Mouse (Mus musculus): ENCODE data around the gene Ankmy1.

- no peak for TF ChIP-seq RCOR1 (conservative IDR thresholded peaks at IDR 0.05; ENCODE audit: low read depth, low read length)
- no peak for TF ChIP-seq CTCF (conservative IDR thresholded peaks at IDR 0.05 in 1 of 2, IDR thresholded peaks at IDR 0.05 in 1 of 2; ENCODE audit: low read depth in 2 of 2, low read length in 2 of 2)
- TF ChIP-seq MAFK (IDR thresholded peaks at IDR 0.05; ENCODE audit: insufficient replicate concordance, low read length): no peak
- TF ChIP-seq HCFC1 (IDR thresholded peaks at IDR 0.05; ENCODE audit: low read depth, low read length): no peak
- TF ChIP-seq POLR2A (IDR thresholded peaks at IDR 0.05; ENCODE audit: low read depth, low read length): no peak
- no peak for TF ChIP-seq KAT2A (IDR thresholded peaks at IDR 0.05; ENCODE audit: insufficient replicate concordance, low read length)
- TF ChIP-seq USF1 (IDR thresholded peaks at IDR 0.05; ENCODE audit: low read depth, low read length): no peak
- TF ChIP-seq CHD2 (IDR thresholded peaks at IDR 0.05; ENCODE audit: low read length): no peak
- TF ChIP-seq MAX (IDR thresholded peaks at IDR 0.05; ENCODE audit: low read length): no peak
These were observed 20.7 kb downstream of the Ankmy1 start for GRCm38 (mm10) chr1:92881982-92882381.
